Mouse (Mus musculus) brain, embryonic 14.5 days (tissue): ENCODE measurements around the gene Padi4. TPM values are rescaled to one million over a fixed set of nuclear protein-coding genes. Genes with fewer than 3 reads are reported as not detected.

Source experiments
- DNase-seq: peaks from one replicate; pipeline ENCODE4 v3.0.0-alpha.2; 2011; ENCODE audit warnings: low read depth
- CTCF ChIP-seq: fragments of 200-500 bp; IDR thresholded peaks from 2 replicates; pipeline ENCODE4 v1.5.1; 2012; ENCODE audit warnings: inconsistent platforms, mild to moderate bottlenecking, moderate library complexity, borderline replicate concordance; ENCODE audit not compliant: insufficient read depth, insufficient read length; ENCODE audit errors: extremely low read depth
- POLR2A ChIP-seq: fragments of 200-500 bp; IDR thresholded peaks from 2 replicates; pipeline ENCODE4 v1.6.1; 2012; ENCODE audit warnings: mild to moderate bottlenecking, inconsistent platforms, borderline replicate concordance; ENCODE audit not compliant: poor library complexity, insufficient read depth, insufficient read length, severe bottlenecking; ENCODE audit errors: extremely low read depth
- polyA plus RNA-seq: library from polyadenylated mRNA; depleted of rRNA; stranded (reverse); fragments of >200 nt; gene quantifications from 2 replicates; pipeline ENCODE4 v1.2.3, GENCODE M21; 2012

Gene Padi4
- polyA plus RNA-seq, 1 experiment, result 0.14 TPM

- TF ChIP-seq CTCF (no peak), POLR2A (no peak)
Measured at GRCm38 (mm10) chr4:140784292-140784945, 10.4 kb upstream of the Padi4 start.

GRCm38 (mm10) chr4:140782821-140783220 is 8.8 kb upstream of the Padi4 start:
- no peak for DNase-seq
- TF ChIP-seq POLR2A, result no peak
- TF ChIP-seq CTCF, result no peak

More at GRCm38 (mm10) chr4:140784292-140784945, 10.4 kb upstream of the Padi4 start:
- DNase-seq, result no peak

- no peak for DNase-seq
- TF ChIP-seq POLR2A (no peak), CTCF (no peak)
Measured at GRCm38 (mm10) chr4:140780507-140780906, 6.5 kb upstream of the Padi4 start.

DNA sequence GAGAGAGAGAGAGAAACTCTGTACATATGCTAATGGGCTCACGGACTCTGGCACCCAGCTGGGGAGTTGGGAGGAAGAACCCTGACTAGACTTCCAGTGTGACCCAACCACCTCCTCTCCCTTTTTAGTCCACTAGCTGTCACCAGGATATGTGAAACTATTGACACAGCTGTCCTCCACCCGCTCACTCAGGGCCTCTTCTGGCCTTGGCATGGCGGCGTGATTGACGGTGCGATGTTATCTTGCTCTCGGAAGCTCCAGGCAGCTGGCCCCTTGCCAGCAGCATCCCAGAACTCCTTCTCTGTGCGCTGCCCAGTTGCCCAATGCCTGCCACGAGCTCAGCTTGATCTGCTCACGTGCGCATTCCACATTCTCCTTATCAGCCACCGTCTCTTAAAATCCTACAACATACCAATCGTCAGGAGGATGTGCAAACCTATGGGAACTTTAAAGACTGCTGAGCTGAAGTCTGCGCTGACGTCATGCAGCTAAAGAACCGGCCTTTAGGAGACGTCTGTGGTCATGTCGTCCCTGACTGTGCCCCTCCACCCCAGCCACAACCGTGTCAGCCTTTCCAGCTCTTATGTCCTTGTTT is 5.9 kb upstream of the Padi4 start:
- TF ChIP-seq POLR2A, result no peak
- TF ChIP-seq CTCF, result no peak
- peak; percentile 68 for DNase-seq

DNA sequence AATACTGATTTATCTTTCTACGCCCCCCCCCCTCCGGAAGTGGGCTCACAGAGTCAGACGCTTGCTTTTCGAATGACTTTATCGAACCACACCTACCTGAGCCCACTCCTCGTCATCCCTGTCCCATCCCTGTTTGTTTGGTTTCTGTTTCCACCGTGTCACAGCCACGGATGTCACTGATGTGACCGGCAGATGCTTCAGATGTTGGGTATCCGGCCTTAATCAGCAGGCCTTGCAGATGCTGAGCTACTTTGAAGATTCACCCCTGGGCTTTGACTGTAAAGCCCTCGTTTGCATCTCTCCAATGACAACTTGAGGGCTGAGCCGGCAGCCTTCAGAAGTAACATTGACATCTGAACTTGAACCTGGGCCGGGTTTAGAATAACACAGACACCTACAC is 2.6 kb upstream of the Padi4 start:
- no peak for TF ChIP-seq POLR2A
- no peak for TF ChIP-seq CTCF
- no peak for DNase-seq

GRCm38 (mm10) chr4:140775876-140776275 is 1.8 kb upstream of the Padi4 start:
- TF ChIP-seq CTCF (no peak), POLR2A (no peak)
- DNase-seq, result no peak

GRCm38 (mm10) chr4:140774893-140775292 is 857 bp upstream of the Padi4 start:
- no peak for TF ChIP-seq CTCF
- TF ChIP-seq POLR2A, result no peak

GRCm38 (mm10) chr4:140771091-140771490 is 2.9 kb downstream of the Padi4 start:
- TF ChIP-seq POLR2A, result no peak
- DNase-seq, result no peak

More at GRCm38 (mm10) chr4:140774893-140775292, 857 bp upstream of the Padi4 start:
- DNase-seq, result no peak

DNA sequence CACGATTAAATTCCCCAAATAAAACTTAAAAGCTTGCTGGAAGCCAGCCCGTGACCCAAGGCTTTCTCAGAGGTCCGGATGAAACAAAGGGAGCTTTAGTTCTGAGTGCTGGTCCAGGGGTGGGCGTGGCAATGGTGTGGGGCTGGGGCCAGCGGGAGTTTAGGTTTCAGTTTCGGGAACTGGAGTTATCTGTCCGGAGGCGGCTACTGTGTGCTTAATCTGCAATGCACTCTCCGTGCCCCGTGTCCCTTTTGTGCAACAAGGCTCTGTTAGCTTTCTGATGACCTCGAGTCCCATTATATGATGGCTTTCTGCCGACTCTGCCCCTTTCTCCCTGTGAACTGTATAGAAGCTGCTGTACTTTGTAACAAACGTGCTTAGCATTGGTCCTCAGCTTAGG is 3.6 kb downstream of the Padi4 start:
- DNase-seq, result peak; percentile 27
- TF ChIP-seq POLR2A, result no peak
- TF ChIP-seq CTCF, result no peak

DNA sequence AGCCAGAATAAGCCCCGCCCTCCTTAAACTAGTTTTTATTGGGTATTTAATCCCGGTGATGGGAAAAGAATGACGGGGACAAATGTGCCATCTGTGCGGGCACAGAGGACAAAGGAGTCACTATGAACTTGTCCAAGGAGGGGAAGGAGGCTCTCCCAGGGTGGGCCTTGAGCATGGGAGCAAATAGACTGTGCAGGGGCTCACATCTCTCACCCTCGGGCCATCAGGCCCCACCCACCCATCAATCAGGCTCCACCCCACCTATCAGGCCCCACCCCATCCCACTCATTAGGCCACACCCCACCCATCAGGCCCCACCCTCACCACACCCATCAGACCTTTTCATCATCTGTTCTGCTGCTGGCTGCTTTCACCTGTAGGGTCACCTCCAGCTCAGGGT is 5.1 kb downstream of the Padi4 start:
- TF ChIP-seq POLR2A, result no peak
- no peak for TF ChIP-seq CTCF
- DNase-seq, result no peak

GRCm38 (mm10) chr4:140765936-140766335 is 8.1 kb downstream of the Padi4 start:
- TF ChIP-seq POLR2A (no peak), CTCF (no peak)
- no peak for DNase-seq

DNA sequence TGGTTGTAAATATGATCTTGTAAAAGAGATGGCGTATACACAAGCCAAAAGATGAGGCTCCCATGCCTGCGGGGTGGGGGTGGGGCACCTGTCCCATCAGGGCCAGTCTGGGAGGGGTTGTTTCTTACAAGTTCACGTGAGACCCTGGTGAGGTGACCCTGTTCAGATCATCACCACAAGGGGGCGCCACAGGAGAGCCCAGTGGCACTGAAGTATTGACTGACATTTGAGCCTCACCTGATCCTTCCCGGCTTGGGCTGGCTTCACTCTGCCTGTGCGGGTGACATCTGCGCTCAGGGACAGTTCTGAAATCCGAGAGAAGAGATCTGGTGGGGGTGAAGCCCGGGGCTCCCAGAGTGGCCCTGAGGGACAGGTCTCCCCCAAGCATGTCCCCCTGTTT is 10.9 kb downstream of the Padi4 start:
- DNase-seq, result no peak
- no peak for TF ChIP-seq POLR2A
- TF ChIP-seq CTCF, result peak; percentile 58

- DNase-seq, result no peak
Measured at GRCm38 (mm10) chr4:140761601-140762000, 12.4 kb downstream of the Padi4 start.

DNA sequence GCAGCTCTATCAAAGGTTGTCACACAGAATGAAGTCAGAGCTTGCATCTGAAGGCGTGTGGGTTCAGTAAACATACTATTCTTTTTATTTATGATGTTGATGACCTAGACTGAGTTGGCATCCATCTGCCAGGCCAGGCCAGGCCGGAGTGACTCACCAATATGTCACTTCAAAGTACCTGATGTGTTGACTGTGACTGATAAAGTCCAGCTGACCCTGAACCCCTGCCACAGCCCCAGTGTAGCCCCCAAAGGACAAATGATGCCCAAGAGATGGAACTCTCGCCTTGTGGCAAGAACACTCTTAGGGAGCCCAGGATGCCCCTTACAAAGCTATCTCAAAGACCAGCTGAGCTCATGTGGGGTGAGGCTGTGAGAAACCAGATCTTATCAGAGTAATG is 18.2 kb downstream of the Padi4 start:
- DNase-seq, result no peak
- TF ChIP-seq POLR2A (no peak), CTCF (no peak)

More at GRCm38 (mm10) chr4:140761601-140762000, 12.4 kb downstream of the Padi4 start:
- no peak for TF ChIP-seq CTCF
- TF ChIP-seq POLR2A, result no peak
